Mouse (Mus musculus) heart, adult 9 months (tissue): ENCODE measurements around the gene Dnaic1.

Experiments used
- DNase-seq, 2 experiments: peaks; one replicate each; pipeline ENCODE4 v3.0.0; 2022; ENCODE audit warnings: low spot score in 2 of 2

The Dnaic1 gene

DNA sequence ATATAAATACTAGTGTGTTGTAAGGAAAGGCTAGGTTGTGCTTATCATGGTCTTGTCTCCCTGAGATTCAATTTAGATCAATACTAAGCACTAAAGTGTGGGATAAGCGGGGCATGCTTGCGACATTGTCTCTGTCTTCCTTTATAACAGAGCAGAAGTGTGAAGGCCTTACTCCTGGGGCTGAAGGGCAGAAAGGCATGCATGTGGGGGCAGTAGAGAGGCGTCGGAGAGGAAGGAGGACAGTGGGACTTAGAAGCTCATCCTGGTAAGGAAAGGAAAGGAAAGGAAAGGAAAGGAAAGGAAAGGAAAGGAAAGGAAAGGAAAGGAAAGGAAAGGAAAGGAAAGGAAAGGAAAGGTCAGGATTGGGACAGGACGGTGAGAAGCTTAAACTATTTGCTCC, 1.9 kb downstream of the Dnaic1 start:
- DNase-seq = no peak

DNA sequence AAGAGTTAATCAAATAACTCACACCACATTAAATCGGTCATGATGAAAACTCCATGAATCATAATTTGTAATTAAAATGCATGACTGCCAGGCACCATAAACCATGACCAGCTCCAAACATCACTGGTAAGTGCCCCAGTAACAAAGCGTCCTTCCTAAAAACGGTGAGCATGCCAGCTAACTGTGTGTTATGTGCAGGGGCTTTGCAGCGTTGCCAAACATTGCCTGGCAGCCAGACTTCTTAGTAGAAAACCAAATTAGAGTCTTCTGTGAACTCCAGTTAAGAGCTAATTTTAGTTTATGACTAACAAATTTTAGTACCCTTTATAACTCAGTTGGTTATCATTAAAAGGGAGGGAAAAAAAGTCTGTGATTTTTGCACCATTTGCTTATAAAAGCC, 3.9 kb downstream of the Dnaic1 start:
- DNase-seq = no peak

DNA sequence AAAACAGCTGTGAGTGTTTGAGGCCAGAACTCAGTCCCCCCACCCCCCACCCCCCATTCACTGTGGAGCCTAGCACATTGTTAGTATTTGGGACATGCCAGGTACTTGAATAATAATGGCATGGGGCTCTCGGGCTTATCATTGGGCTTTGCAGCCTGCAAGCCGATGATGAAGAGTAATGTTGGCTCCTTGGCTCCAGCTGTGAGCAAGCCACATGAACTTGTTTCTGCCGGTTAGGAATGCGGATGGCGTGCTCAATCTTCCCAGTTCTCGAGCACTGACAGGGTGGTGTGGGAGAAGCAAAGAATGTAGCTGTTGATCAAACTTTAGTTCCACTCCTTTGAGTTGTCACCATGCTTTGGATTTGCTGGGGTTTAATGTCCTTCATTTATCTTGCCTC, 6.3 kb downstream of the Dnaic1 start:
- no peak for DNase-seq

DNA sequence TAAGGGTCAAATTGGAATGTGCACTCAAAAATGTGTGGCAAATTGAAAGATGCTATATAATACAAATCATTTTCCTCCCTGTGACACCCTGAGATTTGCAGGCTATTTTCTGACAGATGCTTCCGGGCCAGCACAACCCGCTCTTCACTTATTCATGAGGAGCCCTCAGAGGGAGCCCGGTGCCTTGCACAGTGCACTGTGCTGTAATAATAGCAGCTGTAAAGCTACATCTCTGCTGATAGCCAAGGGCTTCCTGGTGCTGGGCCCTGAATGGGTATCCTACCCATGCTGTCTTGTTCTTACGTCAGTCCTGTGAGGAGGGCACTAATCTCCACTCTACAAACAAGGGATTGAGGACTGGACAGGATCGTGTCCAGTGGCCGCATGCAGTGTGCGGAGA, 13.8 kb downstream of the Dnaic1 start:
- DNase-seq = no peak

DNA sequence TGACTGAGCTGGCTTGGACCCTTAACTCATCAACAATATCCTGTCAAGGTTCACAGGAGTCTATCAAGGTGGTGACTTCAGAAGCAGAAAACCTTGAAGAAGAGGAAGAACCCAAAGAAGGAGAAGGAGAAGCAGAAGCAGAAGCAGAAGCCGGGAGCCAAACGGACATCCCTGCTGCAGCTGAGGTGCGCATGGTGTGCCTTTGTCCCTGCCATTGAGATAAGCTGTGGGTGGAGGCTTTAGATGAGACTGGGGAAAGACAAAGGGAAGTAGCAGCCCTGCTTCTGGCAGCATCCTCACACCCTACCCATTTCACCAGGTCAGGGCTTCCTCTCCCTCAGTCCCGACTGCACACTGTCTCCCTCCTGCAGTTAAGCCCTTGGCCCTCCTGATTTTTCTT, 33.2 kb downstream of the Dnaic1 start:
- DNase-seq = no peak

DNA sequence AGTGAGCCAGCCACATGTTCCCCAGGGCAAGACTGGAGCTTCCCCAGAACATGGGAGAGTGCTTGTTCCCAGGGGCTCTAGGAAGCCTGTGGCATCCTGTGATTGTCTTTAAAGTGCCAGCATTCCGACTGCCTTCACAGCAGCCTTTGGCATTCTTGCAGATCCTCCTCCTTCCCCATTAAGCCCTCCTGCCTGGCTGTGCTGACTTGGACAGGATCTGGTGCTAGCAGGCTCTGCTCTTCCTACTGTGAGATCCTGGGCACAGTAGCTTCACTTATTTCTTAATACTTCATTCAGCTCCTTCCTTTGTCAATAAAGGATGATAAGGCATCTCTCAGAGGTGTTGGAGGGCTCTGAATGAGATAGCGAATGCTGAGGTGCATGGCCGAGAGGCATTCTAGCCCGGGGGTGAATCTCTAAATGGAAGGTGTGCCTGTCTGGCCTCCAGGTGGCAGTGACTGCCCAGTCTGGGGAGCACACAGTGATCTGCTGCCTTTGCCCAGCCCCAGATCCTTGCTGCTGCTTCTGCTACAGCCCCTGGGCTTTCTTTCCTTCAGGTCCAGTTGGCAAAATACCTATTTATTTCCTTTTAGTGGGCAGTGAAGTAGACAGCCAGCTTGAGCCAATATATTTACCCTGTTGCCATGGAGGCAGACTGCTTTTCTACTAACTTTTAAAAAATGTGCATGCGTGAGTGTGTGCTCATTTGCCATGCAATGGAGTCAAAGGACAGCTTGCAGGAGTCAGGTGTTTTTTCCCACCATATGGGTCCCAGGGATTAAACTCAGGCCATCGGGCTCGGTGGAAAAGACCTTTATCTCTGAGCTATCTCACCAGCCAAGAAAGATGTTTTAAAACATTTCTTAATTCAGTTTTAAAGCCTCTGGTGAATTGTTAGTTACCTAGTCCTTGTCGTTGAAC, 35.2 kb downstream of the Dnaic1 start:
- DNase-seq = no peak

DNA sequence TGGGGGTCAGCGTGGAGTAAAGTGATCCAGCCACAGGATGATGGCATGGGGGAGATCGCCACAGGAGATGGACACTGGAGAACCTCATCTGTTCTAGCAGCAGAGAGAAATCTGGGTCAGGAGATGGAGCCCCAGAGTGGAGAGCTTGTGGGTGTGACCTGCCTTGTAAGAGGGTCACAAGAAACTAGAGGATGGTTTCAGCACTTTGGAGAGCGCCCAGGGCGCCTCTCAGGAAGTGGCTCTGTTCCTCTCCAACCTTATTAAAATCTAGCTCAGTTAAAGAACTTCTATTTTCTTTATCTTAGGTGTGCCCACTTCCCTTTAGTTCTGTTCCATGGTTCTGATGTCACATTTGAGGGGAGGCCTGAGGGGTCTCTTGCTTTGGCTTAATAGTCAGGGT, 37.2 kb downstream of the Dnaic1 start:
- no peak for DNase-seq

DNA sequence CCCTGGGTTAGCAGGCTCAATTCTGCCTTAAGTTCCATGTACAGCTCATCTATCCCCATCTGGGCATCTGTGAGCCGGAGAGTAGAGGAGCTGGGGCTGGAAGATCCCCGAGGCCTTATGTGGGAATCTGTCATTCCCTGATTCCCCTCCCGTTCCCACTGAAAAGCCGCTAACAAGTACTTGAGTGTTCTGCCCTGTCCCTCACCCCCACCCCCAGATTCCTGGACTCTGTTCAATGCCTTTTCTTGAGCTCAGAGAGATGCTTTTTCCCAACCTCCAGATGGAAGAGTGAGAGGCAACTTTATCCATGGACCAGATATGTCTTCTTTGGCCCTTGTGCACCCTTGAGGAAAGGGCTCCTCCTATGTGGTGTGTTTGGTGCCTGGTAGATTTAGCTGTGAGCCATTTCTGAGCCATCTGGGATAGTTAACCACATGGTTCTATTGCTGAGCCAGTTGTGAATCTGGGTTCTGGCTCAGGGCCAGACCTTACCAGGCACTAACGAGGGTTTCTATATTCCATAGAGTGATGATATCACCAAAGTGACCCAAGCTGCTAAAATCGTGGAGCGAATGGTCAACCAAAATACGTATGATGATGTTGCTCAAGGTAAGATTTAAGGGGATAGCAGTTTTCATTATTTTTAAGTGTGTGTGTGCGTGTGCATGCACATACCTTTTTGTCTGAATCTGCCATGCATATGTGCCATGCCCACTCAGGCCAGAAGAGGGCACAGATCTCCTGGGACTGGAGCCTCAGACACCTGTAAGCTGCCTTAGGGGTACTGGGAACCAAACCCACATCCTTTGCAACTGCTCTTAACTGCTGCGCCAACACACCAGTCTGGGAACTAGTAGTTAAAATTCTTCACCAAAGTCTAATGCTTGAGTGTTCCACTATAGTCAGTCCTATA, 40.4 kb downstream of the Dnaic1 start:
- no peak for DNase-seq

DNA sequence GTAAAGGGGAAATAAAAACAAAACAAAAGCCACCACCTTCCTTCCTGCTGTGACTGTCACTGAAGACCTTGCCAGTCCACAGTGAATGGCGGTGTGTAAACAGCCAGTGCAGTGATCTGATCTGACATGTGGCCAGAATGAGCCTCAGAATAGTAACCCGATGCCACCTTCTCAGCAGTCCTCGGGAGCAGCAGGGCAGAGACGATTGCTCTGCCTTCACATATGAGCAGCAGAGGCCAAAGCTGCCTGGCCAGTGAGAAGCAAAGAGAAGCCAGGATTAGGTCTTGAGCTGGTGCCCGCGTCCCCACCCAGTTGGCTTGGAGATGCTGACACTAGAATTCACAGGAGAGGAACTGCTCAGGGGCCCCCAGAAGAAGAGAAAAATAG, 41.0 kb downstream of the Dnaic1 start:
- DNase-seq = no peak

DNA sequence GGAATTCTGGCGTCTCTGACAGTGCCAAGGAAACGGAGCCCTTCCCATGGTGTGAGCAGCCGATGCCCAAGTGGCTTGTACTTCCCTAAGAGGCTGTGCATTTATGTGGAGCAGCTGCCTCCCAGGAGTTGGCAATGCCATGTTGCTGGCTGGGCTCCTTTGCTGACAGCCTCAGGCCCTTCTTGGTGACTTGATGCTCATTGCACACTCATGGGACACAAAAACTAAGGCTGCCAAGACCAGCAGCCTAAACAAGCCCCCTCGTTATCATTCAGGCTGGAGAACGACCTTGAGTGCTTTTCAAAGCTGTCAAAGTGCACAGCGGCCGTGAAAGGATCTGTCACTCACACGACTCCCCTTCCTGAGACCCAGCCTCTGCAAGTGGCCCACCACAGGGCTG, 42.6 kb downstream of the Dnaic1 start:
- DNase-seq = no peak

DNA sequence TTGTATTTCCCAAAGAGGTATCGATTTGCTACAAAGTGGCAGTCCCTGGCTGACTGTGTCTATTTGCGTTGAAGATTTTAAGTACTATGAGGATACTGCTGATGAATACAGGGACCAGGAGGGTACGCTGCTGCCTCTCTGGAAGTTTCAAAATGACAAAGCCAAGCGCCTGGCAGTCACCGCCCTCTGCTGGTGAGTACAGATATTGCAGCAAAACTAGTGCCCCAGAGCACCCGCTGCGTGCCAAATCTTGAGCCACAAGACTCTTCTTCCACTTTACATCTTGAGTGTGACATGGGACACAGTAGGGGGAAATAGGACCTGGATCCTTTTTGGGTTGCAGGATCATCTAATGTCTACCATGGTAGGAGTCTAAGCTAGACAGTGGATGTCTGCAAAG, 44.6 kb downstream of the Dnaic1 start:
- peak; percentile 53 to 76 for DNase-seq

DNA sequence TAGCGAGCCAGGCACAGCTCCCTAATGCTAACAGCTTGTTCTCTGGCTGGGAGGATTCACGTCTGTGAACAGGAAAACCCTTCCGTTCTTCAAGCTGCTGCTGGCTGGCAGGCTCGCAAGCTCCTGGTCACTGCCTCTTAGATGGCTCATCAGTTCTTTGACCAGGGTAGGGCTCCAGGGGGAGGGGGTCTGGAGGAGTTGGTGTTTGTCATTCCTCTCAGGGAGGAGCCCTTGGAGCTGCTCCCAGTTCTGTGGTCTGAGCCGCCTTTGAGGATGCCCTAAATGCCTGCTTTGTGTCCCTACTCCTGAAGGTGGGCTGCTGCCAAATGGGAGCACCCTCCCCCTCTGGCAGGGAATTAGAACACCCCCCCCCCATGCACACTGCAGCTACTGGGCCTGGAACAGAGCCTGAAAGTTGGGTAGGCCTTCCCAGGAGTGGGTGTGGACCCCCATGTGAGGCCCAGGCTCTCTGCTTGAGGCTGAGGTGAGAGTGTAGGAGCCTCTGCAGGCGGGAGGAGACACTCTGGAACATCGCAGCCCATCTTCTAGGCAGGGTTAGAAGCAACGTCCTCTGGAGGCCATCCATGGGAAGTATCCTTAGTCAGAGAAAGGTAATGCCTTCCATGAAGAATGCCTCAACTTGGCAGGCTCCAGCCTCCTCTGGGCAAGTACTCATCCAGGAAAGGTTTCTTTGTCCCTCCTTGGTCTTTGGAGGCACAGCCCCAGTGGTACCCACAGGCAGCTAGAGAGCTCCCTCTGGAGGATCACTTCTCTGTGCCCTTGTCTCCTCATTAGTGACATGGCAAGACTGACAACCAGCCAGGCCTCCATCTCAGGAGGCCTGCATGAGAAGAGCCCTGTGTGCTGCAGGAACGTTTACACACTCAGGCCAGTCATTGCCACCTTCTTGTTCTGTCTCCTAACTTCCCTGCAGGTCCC, 46.4 kb downstream of the Dnaic1 start:
- no peak for DNase-seq

DNA sequence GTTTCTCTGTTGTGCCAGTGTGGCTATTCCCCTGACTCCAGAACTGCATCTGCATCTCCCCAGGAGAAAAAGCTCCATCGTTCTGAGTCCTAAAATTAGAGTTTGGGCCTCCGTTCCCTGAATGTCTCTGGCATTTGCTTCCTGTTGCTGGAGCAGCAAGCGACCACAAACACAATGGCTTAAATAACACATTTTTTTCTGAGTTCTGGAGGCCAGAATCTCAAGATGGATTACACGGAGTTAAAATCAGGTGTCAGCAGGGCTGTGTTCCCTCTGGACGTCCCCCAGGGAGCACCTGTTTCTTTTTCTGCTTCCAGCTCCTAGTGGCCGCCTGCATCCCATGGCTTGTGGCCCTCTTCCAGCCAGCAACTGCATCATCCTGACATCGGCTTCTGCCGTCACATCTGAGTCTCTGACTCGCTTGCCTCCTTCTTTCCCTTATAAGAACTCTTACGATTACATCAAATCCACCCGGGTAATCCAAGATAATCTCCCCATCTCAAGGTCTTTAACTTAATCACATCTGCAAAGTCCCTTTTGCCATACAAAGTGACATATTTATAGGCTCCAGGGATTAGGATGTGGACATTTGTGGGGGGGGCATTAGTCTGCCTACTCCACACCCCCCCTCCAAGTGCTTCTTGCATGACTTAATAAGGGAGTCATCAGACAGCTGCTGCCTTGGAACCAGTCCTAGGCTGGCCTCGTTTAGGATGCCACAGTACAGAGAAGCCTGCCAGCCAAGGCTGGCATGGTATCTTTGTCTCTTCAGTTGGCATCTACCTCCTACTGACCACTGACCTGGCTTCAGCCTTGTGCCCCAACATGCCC, 49.6 kb downstream of the Dnaic1 start:
- DNase-seq = peak; percentile 46 to 58

DNA sequence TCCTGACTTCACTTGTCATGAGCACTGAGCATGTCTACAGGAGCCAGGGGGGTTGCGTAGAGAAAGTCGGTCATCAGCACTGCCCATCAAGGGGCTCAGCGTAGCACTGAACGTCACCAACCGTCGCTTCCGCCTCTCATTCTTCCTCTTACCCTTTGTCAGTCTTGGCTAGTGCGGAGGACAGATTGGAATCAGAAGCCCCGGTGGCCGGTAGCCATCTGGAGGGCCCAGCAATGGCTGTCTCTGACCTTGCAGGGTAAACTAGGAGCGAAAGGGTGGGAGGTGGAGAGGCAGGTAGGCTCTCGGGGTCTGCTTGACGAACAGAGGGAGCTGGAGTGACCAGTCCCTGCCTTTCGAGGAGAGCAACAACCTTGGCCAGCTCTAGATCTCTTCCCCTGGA, 52.5 kb downstream of the Dnaic1 start:
- DNase-seq = no peak

DNA sequence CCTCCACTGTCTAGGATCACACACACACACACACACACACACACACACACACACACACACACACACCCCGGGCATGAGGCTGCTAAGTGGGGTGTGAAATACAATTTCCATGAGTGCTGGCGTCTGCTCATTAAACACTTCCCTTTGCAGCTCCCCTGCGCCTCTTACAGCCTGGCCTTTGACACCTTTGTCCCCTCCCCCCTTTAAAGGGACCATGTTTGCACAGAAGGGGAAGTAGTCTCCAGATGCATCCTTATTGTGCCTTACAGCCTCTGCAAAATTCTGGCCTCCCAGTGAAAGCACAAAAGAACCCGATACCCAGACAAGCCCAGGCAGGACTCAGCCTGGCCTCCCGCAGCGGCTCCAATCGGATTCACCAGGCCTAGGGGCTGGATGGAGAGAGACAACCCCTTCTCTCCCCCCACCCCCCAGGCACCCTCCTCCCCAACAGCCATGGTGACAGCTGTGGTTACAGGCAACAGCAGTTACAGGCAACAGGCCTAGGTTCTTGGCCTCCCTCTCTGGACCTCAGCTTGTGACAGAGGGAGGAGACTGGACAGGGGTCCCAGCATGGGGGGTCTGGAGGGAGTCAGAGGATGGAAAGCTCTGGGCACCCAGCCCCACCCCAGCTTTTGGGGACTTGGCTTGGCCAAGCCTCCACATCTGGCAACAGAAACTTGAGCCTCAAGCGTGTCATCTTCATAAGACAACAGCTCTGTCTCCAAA, 58.8 kb downstream of the Dnaic1 start:
- peak; percentile 21 to 41 for DNase-seq

DNA sequence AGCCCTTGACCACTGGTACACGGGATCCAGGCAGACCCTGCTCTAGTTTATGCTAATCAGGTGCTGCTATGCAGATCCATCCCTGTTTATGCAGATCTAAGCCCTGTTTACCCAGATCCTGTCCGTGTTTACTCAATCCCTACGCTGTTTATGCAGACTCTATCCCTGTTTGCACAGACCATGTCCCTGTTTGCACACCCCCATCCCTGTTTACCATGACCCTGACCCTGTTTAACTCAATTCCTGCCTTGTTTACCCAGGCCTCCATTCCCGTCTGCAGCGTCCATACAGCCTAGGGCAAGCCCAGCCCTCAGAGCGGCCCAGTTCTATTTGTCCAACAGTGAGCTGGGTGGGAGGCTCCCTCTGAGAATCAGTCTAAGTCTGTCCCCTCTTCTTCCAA, 60.6 kb downstream of the Dnaic1 start:
- DNase-seq = no peak

DNA sequence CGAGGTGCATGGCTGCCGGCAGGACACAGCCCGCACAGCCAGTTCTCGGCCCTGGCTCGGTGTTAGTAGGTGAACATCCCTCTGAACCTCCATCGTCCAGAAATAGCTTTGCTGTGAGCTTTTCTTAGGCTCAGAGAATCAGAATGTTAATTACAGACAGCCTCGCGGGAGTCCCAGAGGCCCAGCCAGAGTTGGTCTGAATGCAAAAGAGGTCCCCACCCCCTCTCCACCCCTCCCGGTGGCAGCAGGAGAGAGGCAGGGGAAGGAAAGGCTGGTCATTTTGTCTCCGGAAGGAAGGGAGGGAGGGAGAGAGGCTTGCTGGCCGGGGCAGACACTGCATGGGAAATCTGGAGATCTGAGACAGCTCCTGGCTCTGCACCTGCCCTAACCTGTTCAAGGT, 61.8 kb downstream of the Dnaic1 start:
- peak; percentile 55 to 69 for DNase-seq

DNA sequence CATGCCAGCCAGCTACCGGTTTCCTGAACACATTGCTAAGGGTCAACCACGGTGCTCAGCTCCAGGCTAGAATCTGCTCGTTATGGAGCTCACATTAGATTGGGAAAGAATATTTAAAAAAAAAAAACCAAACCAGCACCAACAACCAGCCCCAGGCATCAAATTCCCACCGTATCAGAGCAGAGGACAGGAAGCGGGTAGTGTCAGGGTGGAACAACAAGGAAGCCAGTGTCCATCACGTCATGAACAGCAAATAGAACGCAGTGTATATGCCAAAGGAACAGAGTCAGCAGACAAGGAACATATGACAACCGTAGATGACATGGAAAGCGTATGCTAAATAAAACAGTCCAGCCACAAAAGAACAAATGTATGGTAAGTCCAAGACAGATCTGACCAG, 63.4 kb downstream of the Dnaic1 start:
- DNase-seq = no peak

DNA sequence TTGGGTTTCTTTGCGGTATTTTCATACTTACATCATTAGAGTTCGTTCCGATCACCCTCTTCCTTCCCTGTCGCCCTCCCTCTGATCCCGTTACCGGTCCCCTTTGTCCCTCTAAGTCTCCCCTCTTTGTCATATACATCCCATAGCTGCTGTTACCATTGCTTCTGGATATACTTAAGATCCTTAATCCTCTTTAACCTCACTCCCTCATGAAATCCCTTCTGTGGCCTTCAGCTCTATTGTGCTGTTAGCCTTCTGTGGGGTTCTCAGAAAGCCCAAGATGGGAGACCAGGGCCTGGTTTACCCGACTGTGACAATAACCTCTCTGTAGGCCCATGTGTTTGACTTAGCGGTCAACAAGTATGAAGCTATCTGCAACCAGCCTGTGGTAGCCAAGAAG, 65.1 kb downstream of the Dnaic1 start:
- DNase-seq = no peak

DNA sequence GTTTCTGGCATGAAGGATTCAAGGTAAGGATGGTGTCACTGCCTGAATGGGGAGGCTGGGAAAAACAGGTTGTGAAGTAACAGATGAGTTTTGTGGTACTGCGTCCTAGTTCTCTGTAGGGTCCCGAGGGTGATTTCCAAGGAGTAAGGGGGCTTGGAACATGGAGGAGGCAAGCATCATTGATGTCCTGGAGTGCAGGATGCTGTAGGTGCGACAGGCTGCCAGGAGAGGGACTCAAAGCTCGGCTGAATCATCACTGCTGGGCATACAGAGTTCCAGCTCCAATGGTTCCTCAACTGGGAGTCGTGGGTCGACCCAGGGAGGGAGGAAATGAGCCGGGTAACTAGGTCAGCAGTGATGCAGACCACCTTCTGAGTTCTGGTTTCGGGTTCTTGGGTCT, 65.6 kb downstream of the Dnaic1 start:
- no peak for DNase-seq
